Mouse (Mus musculus) retina, postnatal 7 days (tissue): ENCODE results near the gene Ogdh.
"Not testable (repeated sequence)": the region's sequence is repeated elsewhere in the genome, so short reads cannot be mapped to it uniquely, and the experiment has no call there.

Experiments
- DNase-seq: peaks from one replicate; pipeline ENCODE4 v3.0.0-alpha.2; 2012; ENCODE audit warnings: low read depth, low spot score

Ogdh gene

DNA sequence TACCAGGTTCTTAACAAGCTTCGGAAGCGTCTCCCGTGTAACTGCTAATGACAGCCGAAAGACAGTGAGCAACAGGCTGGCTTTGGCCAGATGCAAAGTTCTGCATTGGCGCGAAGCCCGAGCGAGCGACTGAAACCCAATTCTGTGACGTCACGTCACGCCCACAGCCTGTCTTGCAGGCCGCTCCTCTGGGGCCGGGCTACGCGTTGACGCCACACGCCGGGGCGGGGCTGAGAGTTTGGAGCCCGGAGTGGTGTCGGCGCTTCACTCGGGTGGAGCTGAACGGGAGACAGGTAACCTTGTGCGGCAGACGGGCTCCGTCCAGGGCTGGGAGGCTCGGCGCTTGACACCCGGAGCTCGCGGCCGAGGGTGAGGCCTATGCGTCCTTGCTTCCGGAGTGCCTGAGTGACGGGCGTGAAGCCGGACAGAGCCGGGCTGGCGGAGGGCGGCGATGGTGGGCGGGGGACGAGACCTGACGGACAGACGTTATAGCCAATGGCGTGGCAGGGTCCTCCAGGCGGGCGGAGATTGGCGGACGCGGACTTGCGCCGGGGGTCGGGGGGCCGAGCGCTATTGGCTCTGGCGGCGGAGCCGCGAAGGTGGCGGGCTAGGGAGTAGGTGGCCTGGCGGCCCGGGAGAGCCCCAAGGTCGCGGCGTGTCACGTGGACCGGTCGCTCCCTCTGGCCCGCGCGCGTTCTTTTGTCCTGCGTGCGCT is at the start of gene Ogdh:
Gene Ogdh (plus strand): TSS at position 233 of the 715 bp plus-strand sequence.
- peak; percentile 94 for DNase-seq

DNA sequence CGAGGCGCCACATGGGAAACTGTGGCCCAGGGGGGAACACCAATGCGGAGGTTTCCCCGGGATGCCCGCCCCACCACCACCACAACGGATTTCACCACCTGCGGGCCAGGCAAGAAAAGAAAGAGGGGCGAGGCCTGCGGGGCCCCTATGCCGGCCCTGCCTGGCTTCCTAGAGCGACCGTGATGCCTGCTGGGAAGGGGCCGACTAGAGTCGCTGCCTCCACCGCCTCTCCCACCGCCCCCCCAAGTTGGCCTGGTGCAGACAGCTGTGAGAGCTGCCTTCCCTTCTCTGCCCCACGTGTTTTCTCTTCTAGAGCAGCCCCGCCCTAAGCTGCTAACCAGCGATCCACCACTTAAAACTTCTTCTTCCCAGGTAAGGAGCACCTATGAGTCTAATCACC is 46.7 kb upstream of the Ogdh start:
- no peak for DNase-seq

DNA sequence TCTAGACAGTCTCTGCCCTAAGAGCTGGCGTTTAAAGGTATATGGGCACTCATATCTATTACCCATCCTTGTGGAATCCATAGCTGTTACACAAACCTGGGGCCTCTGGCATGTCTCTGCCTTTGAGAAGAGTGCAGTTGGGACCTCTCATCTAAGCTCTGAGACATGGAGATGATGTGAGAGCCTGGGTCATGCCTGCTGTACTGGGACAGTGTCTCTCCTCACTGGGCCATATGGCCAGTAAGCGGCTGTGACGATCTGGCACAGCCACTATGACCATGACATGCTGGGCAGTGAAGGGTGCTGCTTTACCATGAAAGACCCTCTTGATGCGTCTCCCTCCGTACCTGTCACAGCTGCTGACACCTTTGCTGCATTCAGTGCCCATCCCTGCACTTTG is 39.2 kb upstream of the Ogdh start:
- DNase-seq, result no peak

GRCm38 (mm10) chr11:6252824-6253223 is 38.6 kb upstream of the Ogdh start:
- DNase-seq, result no peak

- not testable (repeated sequence) for DNase-seq
Observed at GRCm38 (mm10) chr11:6254602-6255001, 36.8 kb upstream of the Ogdh start.

DNA sequence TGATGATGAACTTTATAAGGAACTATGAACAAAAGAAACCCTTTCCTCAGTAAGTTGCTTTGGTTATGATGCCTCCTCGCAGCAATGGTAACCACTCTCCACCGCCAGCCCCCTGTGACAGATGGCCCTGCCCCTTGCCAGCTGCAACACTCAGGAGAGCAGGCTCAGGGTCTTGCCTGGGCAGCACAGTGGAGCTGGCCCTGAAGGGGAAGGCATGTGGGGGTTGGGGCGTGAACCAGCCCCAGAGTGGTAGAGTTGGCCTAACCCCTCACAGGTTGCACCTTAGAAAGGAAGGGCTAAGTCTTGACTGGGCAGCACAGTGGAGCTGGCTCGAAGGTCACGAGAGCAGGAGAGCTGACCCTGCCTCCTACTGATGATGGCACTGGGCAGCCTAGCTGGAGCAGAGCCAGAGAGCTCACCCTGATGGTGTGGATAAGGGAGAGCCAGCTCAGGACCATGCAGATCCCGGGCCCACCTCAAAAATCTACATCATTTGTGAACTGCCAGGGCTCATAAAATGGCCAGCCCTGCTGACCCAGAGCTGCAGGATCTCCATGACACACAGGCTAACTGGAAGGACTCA is 34.9 kb upstream of the Ogdh start:
- no peak for DNase-seq

DNA sequence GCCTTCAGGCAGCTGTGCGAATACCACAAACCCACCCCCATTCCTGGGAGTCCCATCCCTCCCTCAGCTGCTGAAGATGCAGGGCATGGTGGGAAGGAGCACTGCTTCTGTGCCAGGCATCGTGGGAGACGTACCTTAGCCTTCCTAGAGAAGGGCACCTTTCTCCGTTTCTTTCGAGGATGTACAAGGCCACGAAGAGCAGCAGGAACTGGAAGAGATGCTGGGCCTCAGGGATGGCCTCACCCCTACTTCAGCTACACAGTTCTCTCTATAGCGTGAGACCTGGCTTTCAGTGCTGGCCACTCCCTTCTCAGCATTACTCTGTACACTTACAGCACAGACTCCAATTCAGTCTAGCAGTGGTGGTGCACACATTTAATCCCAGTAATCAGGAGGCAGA is 32.0 kb upstream of the Ogdh start:
- DNase-seq, result no peak

- peak; percentile 58 for DNase-seq
Observed at GRCm38 (mm10) chr11:6261434-6262082, 29.9 kb upstream of the Ogdh start.

DNA sequence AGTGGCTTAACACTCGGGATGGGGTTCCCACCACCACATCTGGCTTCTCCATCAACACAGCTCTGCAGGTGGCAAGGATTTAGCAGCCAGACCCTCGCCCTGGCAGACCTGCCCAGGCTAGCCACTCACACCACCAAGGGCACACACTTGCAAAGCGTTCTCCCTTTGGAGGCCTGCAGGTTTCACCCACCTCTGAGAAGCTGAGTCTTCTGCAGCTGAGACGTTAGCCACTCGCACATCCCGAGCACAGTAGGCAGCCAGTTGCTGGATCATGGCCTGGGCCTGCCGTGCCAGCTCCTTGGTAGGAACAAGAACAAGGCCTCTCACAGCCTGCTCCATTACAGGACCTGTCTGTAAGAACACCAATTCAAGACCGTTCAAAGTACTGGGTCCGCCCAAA is 24.8 kb upstream of the Ogdh start:
- no peak for DNase-seq

DNA sequence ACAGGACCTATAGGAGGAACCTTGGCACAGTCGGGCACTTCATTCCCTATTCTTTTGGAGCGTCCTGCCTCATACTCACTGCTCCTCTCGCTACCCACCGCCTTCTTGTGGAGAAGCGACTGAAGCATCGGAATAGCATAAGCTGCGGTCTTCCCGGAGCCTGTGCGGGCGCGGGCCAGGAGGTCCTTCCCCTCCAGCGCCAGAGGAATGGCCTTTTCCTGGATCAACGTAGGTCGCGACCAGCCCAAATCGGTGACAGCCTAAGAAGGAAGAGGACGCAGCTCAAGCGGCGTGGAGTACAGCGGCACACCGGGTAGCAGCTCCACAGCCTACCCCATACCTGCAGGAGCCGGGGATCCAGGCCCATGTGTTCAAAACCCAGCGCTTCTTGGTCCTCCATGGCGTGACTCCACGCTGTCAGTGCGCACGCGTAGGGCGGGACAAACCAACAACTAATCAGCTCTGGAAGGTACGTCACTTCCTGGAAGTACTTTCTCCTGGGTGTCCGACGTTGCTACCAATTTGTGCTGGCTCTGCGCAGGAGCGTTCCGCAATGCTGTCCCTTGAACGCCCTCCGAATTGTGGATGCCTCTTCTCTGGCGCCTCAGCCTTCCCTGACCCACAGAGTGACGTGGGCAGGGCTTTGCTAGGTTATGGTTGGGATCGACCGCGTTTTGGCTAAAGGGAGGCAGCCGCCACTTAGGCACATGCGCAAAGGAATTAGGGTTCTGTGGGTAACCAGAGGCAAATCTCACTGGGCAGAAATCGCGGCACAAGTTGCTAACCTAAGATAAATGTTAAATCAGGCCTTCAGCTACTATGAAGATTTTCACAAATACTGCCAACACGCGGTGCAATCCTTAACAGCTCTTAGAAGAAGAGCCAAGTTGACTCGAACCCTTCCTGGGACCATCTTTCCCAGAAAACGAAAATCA is 23.8 kb upstream of the Ogdh start, which contains the start of gene Ddx56:
Gene Ddx56 (minus strand): TSS at position 453 of the 935 bp plus-strand sequence.
- peak; percentile 93 for DNase-seq

DNA sequence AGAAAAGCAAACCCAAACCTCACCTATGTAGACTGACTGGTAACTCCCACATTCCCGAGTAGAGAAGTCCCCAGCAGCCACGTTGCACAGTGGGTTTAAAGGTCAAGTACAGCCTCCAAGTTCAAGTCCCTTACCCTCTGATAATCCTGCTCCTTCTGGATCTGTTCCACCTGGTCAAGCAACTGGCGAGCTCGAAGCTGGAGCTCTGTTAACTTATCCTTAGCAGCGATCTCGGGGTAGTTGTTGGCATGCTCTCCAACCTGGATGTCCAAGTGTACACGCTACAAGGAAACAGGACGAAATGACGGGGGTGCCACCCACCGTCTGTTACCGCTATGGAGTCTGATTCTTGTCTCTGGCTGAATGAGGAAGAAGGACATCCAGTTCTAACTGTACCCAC is 17.8 kb upstream of the Ogdh start:
- no peak for DNase-seq

DNA sequence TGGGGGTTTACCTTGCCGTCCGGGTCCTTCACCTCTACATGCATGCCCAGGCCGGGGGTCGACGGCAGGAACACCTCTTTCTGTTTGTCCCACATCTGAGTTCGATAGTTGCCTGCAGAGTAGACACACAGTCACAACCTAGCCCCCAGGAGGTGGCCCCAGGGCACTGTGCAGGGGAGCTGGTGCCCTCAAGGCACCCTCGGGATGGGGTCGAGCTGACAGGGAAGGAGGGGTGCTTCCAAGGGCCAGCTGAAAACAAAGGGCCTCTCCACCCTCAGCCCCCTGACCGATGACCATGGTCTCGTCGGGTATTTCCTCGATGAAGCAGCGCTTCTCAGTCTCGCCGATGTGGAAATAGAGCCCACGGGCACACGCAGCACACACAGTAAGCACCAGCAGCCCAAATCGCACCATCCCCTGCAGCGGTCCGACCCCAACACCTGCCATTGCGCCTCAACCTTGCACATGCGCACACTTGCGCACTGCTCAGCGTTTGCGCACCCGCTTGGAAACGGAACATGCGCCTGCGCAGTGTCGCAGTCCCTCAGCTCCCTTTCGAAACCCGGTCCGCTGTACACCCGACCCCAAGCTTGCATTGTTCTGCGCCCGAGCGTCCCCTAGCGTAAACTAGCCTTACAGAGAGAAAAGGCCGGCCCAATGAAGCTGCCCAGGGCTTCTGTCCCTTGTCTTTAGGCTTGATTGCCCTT is 16.9 kb upstream of the Ogdh start, which contains the start of gene Tmed4:
Gene Tmed4 (minus strand): TSS at position 484 of the 707 bp plus-strand sequence.
- DNase-seq, result peak; percentile 97

DNA sequence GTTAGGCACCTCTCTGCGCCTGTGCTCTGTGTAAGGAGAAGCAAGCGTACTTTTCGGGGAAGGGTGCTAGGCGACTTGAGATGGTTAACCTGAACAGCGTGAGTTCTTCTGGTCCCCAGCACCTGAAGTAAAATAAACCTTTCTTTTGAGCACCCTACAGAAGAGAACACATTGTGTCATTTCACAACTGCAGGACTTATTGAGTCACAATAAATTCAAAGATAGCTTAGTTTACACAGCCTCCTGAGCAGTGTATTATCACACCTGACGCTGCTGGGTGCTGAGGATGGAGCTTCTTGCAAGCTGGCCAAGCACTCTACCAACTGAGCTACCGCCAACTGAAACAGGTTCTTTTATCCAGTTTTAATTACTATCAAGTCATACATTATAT is 16.3 kb upstream of the Ogdh start:
- no peak for DNase-seq

DNA sequence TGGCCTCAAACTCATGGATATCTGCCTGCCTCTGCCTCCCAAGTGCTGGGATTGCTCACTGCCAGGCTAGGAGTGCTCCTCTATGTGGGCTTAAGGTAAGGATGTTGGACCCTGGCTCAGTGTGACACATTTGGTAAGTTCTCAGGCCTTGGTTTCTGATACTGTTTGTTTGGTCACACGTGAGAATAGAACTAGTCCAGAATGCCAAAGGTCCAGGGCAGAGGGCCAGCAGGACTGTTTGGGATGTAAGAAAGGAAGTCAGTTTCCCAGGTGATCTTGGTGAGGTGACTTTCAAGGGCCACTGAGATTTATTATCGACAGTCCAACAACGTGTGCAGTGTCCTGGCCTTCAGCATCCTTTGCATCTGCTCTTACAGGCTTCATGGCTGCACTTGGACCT is 15.0 kb upstream of the Ogdh start:
- no peak for DNase-seq

DNA sequence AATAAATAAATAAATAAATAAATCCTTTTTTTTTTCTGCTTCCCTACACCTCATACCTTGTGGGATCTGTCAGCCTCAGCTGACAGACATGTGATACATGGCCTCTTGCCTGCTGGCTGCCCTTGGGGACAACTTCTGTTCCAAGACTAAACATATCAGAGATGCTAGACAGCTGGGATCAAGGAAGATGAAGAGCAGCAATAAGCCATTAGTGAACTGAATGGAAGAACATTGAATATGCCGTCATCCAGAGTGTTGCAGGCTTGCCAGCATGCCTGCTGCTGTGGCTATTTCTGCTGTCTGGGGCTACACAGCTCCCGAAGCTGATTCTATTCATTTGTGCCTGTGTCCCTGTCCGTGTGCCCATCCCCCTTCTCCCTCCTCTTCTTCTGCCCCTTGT is 8.5 kb upstream of the Ogdh start:
- no peak for DNase-seq

- DNase-seq, result no peak
Observed at GRCm38 (mm10) chr11:6290138-6290537, 1.3 kb upstream of the Ogdh start.

GRCm38 (mm10) chr11:6290883-6291282 is 550 bp upstream of the Ogdh start:
- DNase-seq, result no peak

DNA sequence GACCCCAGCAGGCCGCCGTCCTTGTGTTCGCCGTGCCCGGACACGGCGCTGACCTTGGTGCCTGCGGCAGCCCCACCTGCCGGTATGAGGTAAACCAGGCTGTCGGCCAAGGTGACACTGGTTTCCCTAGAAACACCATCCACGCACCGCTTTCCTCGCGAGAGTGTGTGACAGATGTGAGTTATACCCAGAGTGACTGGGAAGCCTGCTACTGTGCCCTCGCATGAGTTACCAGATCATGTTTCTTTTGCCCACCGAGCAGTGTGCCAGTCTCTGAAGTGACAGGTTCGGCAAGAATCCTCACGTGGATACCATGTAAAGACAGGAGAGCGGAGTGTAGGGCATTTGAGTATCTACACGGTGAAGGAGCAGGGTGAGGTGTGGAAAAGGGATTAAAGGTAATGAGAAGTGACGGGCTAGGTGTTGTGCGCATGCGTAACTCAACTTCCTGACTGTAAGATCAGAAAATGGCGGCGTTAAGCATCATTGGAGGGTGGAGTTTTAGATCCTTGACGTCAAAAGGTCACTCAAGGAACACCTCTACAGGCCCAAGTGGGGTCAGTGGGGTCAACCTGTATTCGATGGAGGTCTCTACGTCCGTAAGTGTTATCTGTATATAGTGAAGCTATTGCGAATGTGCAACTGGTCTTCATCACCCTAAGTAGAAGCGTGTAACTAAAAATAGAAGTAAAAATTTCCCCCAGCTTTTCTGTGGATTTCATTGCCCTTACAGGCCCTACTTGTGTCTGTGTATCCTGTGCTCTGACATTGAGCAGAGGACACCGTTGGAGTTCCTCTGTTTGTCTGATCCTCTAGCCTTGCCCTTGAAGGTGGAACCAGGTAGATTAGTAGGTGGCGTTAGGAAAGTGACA is 919 bp downstream of the Ogdh start:
- DNase-seq, result peak; percentile 71

- no peak for DNase-seq
Observed at GRCm38 (mm10) chr11:6292988-6293349, 1.5 kb downstream of the Ogdh start.

DNA sequence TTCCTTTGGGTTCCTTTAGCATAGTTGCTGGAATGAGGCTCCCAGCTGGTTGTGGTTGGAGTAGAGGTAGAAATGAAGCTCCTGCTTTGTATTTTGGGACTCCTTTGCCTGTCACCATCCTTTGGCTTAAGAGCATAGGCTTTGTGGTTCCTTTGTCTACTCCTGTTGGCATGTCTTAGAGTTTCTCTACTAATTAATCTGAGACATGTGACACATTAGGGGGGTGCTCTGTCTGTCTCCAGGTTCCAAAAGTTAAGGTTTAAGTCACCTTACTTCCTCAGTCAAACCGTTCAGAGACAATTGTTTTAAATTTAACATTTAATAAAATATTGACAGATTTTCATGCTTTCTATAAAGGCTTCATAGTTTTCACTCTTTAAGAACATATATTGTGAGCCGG is 2.2 kb downstream of the Ogdh start:
- DNase-seq, result no peak
